Mouse (Mus musculus) spleen, adult 2 months (tissue): ENCODE results near the gene Cog5.

Experiments
- CTCF ChIP-seq: fragments of 200-500 bp; IDR thresholded peaks from 2 replicates; pipeline ENCODE4 v1.5.1; 2011; ENCODE audit warnings: mild to moderate bottlenecking, inconsistent platforms; ENCODE audit not compliant: insufficient read depth, insufficient read length, insufficient replicate concordance; ENCODE audit errors: extremely low read depth
- POLR2A ChIP-seq: fragments of 200-500 bp; IDR thresholded peaks from 2 replicates; pipeline ENCODE4 v1.6.1; 2011; ENCODE audit warnings: low read depth, low read length, inconsistent platforms

DNA sequence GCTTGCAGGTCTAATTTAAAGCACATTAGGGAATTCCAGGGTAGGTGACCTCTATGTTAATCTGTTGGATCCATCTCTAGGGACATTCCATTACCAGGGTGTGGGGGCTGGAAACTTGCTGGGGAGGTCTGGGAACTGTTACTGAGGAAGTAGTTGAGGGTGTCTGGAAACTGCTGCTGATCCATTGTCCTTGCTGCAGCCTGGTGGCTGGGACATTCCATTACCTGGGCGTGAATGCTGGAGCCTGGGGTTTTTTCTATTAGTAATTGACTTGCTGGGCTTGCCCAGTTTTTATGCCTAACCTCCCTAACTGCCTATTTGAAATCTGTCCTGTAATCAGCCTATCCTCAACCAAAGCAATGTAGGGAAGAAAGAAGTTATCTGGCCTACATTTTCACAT is 72.0 kb downstream of the Cog5 start:
- TF ChIP-seq CTCF (no peak), POLR2A (no peak)
